21 mouse cellular contexts compared by ENCODE assay signal in genomic region chr3:100990231-100990630, GRCm38 (mm10). TPM values are rescaled to one million over a fixed set of nuclear protein-coding genes. Genes with fewer than 3 reads are reported as not detected.
"Had no signal": no experiment of that assay in that cellular context is flagged by ENCODE, and none has a peak within 500 bp of the region (broad histone marks: within the 10 kb centered on the region; RNA-seq: fewer than 3 reads in every experiment).

No protein-coding gene starts in this region.

- H3K9me3 ChIP-seq: midbrain, embryonic 10.5 days; midbrain, embryonic 12.5 days; neural tube, embryonic 13.5 days; neural tube, embryonic 15.5 days had no signal

- H3K36me3 ChIP-seq: midbrain, embryonic 10.5 days; midbrain, embryonic 12.5 days; neural tube, embryonic 13.5 days; neural tube, embryonic 15.5 days had no signal

- H3K9ac ChIP-seq: lung, embryonic 14.5 days; midbrain, embryonic 12.5 days; neural tube, embryonic 13.5 days; neural tube, embryonic 15.5 days had no signal

- H3K27ac ChIP-seq: midbrain, embryonic 10.5 days; midbrain, embryonic 12.5 days; neural tube, embryonic 15.5 days had no signal

- DNase-seq: lung, adult 18-20 months; lung, embryonic 14.5 days; lung, postnatal 14 days; lung, postnatal 36 days; midbrain, embryonic 14.5 days; retina, postnatal 1 day; right cerebral cortex, adult 18-20 months; right cerebral cortex, postnatal 25 days; right cerebral cortex, postnatal 4 days; spleen, adult 18-20 months; thymus, adult 18-20 months; thymus, postnatal 14 days; thymus, postnatal 36 days had no signal

- H3K4me2 ChIP-seq: lung, embryonic 14.5 days; midbrain, embryonic 12.5 days; neural tube, embryonic 15.5 days had no signal

- ATAC-seq: midbrain, embryonic 16.5 days had no signal

- H3K4me3 ChIP-seq: midbrain, embryonic 10.5 days; midbrain, embryonic 12.5 days; myocyte; neural tube, embryonic 13.5 days; neural tube, embryonic 15.5 days had no signal

- H3K27me3 ChIP-seq: midbrain, embryonic 12.5 days; neural tube, embryonic 13.5 days; neural tube, embryonic 15.5 days had no signal

RNA-seq across cellular contexts. Expression of gene Cd101, which starts 39.1 kb away (rescaled TPM):
- total RNA-seq: megakaryocyte-erythroid progenitor cell, adult 5-6 weeks had no signal
- polyA plus RNA-seq: midbrain, embryonic 12.5 days; midbrain, embryonic 14.5 days; midbrain, embryonic 16.5 days; myocyte; neural tube, embryonic 15.5 days; stomach, embryonic 14.5 days had no signal
